Mouse (Mus musculus) naive thymus-derived CD4-positive, alpha-beta T cell, adult 2 months (primary cell): ENCODE measurements at regions not wholly inside any gene's neighbourhood (a gene's known extent, or its start where the extent isn't known, plus 50 kb on each side); places are given as distances from the start of the nearest gene placed in this dataset.

Experiments used
- DNase-seq: peaks from one replicate; pipeline ENCODE4 v3.0.0-alpha.2; 2011; ENCODE audit warnings: low read depth

- no peak for DNase-seq
Observed at GRCm38 (mm10) chr10:17427316-17427715, 295.7 kb upstream of the Cited2 start.

- no peak for DNase-seq
Observed at GRCm38 (mm10) chr10:17428315-17428714, 294.7 kb upstream of the Cited2 start.

GRCm38 (mm10) chr10:17431068-17431467 is 291.9 kb upstream of the Cited2 start:
- DNase-seq: no peak

- no peak for DNase-seq
Observed at GRCm38 (mm10) chr10:17434098-17434497, 288.9 kb upstream of the Cited2 start.

- DNase-seq: no peak
Observed at GRCm38 (mm10) chr10:17450240-17450639, 272.8 kb upstream of the Cited2 start.

- no peak for DNase-seq
Observed at GRCm38 (mm10) chr10:17470880-17471279, 252.1 kb upstream of the Cited2 start.

- no peak for DNase-seq
Observed at GRCm38 (mm10) chr10:17472536-17472935, 250.5 kb upstream of the Cited2 start.

- DNase-seq: no peak
Observed at GRCm38 (mm10) chr10:17475976-17476375, 247.0 kb upstream of the Cited2 start.

- no peak for DNase-seq
Observed at GRCm38 (mm10) chr10:17476720-17477119, 246.3 kb upstream of the Cited2 start.

GRCm38 (mm10) chr10:17478761-17479632 is 244.0 kb upstream of the Cited2 start:
- no peak for DNase-seq

GRCm38 (mm10) chr10:17482751-17483150 is 240.3 kb upstream of the Cited2 start:
- DNase-seq: no peak

GRCm38 (mm10) chr10:17485049-17485449 is 238.0 kb upstream of the Cited2 start:
- DNase-seq: peak; percentile 3

- DNase-seq: no peak
Observed at GRCm38 (mm10) chr10:17485515-17485914, 237.5 kb upstream of the Cited2 start.

GRCm38 (mm10) chr10:17486011-17486410 is 237.0 kb upstream of the Cited2 start:
- DNase-seq: no peak

- DNase-seq: no peak
Observed at GRCm38 (mm10) chr10:17487460-17487859, 235.6 kb upstream of the Cited2 start.

- no peak for DNase-seq
Observed at GRCm38 (mm10) chr10:17491611-17492305, 231.3 kb upstream of the Cited2 start.

GRCm38 (mm10) chr10:17493137-17493536 is 229.9 kb upstream of the Cited2 start:
- DNase-seq: no peak

- DNase-seq: no peak
Observed at GRCm38 (mm10) chr10:17496831-17497230, 226.2 kb upstream of the Cited2 start.

- no peak for DNase-seq
Observed at GRCm38 (mm10) chr10:17510626-17511193, 212.3 kb upstream of the Cited2 start.

GRCm38 (mm10) chr10:17511779-17512335 is 211.2 kb upstream of the Cited2 start:
- no peak for DNase-seq

GRCm38 (mm10) chr10:17512487-17512886 is 210.5 kb upstream of the Cited2 start:
- no peak for DNase-seq

- no peak for DNase-seq
Observed at GRCm38 (mm10) chr10:17513756-17514155, 209.3 kb upstream of the Cited2 start.

- DNase-seq: no peak
Observed at GRCm38 (mm10) chr10:17516068-17516467, 206.9 kb upstream of the Cited2 start.
